In the genomic region with DNA sequence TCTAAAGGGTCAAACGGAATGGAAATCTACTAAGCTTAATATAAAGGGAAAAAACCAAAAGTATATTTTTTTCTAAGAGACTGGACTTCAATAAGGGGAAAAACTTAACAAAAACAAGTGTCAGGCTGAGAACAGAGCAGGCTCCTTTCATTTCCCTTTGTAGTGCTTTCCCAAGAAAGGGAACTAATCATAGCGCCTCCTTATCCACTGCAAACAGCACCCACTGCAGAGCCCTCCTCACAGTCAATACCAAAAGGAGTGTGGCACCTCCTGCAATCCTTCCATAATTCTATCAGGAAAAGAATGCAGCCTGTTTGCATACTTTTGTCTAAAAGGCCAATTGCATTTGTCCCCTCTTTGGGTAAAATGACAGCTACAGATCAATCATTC, we compare ENCODE assay signal across 10 mouse cellular contexts. TPM values are rescaled to one million over a fixed set of nuclear protein-coding genes. Genes with fewer than 3 reads are reported as not detected.
DNase-seq lines count a peak whose midpoint lies in the region; ATAC-seq and TF ChIP-seq lines count a peak whose summit lies in the region.
"Had no signal": no experiment of that assay in that cellular context is flagged by ENCODE, and none has a peak within 500 bp of the region (broad histone marks: within the 10 kb centered on the region; RNA-seq: fewer than 3 reads in every experiment).

No protein-coding gene starts in this region.

- H3K27ac ChIP-seq in kidney, embryonic 16.5 days (ENCODE audit: low read length), result peak overlapping the region; percentile 71; the same call in 1 of the 2 replicates
- no peak overlapping the region for H3K27ac ChIP-seq in stomach, postnatal 0 days (replicated peaks)
- H3K27ac ChIP-seq: embryonic facial prominence, embryonic 13.5 days had no signal

- intact Hi-C loops in heart, postnatal 25 days (cut with DNase I), result loop anchor here (10.0 kb wide), 1 partner anchor 232 kb away; no protein-coding TSS in a partner anchor
- intact Hi-C loops in left cerebral cortex, postnatal 4 days (cut with DNase I), result loop anchor here (5.0 to 10.0 kb wide), 4 partner anchors 358 to 1440 kb away; no protein-coding TSS in a partner anchor

- no peak for TF ChIP-seq EP300 in stomach, postnatal 0 days (optimal IDR thresholded peaks at IDR 0.05)

- TF ChIP-seq CTCF in stomach, postnatal 0 days (IDR thresholded peaks at IDR 0.05; ENCODE audit: low read depth), result no peak

- no peak for ATAC-seq in kidney, embryonic 16.5 days (ENCODE audit: low FRiP score, low TSS enrichment)
- no peak for ATAC-seq in stomach, postnatal 0 days (ENCODE audit: low FRiP score, low TSS enrichment)
- ATAC-seq: activated CD4-positive, CD25-positive, alpha-beta regulatory T cell, adult 4 months had no signal

- no peak overlapping the region for H3K4me3 ChIP-seq in kidney, embryonic 16.5 days (ENCODE audit: low read length)
- no peak overlapping the region for H3K4me3 ChIP-seq in stomach, postnatal 0 days (ENCODE audit: low read depth, low read length)
- H3K4me3 ChIP-seq: embryonic facial prominence, embryonic 13.5 days had no signal

- peak; percentile 18 for DNase-seq in heart, adult 11 months
- no peak for DNase-seq in heart, postnatal 25 days (ENCODE audit: low spot score)
- DNase-seq in right cerebral cortex, postnatal 4 days, result peak; percentile 6
- no peak for DNase-seq in right cerebral cortex, postnatal 25 days
- no peak for DNase-seq in stomach, postnatal 0 days (ENCODE audit: low spot score)
- no peak for DNase-seq in thymus, adult 18-20 months
- DNase-seq in left cerebral cortex, postnatal 4 days, result no peak

- no peaks in the 10 kb centered on the region for H3K27me3 ChIP-seq in kidney, embryonic 16.5 days (ENCODE audit: insufficient read depth, low read length)
- H3K27me3 ChIP-seq in stomach, postnatal 0 days (ENCODE audit: control insufficient read depth, insufficient read depth, low read length), result no peaks in the 10 kb centered on the region
- H3K27me3 ChIP-seq: embryonic facial prominence, embryonic 13.5 days had no signal

- H3K4me1 ChIP-seq in kidney, embryonic 16.5 days (ENCODE audit: insufficient read depth, low read length), result 0 out of 2 replicates have a peak, but pooled peaks cover 4% of the 10 kb centered on the region
- no peaks in the 10 kb centered on the region for H3K4me1 ChIP-seq in stomach, postnatal 0 days (replicated peaks; ENCODE audit: control insufficient read depth, insufficient read depth)

- H3K36me3 ChIP-seq in kidney, embryonic 16.5 days (ENCODE audit: insufficient read depth, low read length), result no peaks in the 10 kb centered on the region
- H3K36me3 ChIP-seq in stomach, postnatal 0 days (ENCODE audit: control insufficient read depth, insufficient read depth, low read length), result no peaks in the 10 kb centered on the region
- H3K36me3 ChIP-seq: embryonic facial prominence, embryonic 13.5 days had no signal

- 0 out of 2 replicates have a peak overlapping the region, but pooled peaks have one; percentile 10 for H3K4me2 ChIP-seq in kidney, embryonic 16.5 days (replicated peaks; ENCODE audit: low read depth, low read length)
- H3K4me2 ChIP-seq in stomach, postnatal 0 days (replicated peaks; ENCODE audit: low read depth), result peak overlapping the region; percentile 26; the same call in 1 of the 2 replicates
- H3K4me2 ChIP-seq: embryonic facial prominence, embryonic 13.5 days had no signal

- H3K9ac ChIP-seq in kidney, embryonic 16.5 days (replicated peaks; ENCODE audit: low read length), result no peak overlapping the region
- H3K9ac ChIP-seq in stomach, postnatal 0 days (ENCODE audit: low read length), result no peak overlapping the region
- H3K9ac ChIP-seq: embryonic facial prominence, embryonic 13.5 days had no signal

- WGBS in kidney, embryonic 16.5 days, result 19% methylated on average over 2 of the region's 2 CpGs
- 2% methylated on average over 2 of the region's 2 CpGs for WGBS in stomach, postnatal 0 days

- no peaks in the 10 kb centered on the region for H3K9me3 ChIP-seq in kidney, embryonic 16.5 days (ENCODE audit: low read length)
- H3K9me3 ChIP-seq in stomach, postnatal 0 days (ENCODE audit: control insufficient read depth, low read length), result no peaks in the 10 kb centered on the region
- H3K9me3 ChIP-seq: embryonic facial prominence, embryonic 13.5 days had no signal

RNA-seq across cellular contexts. Expression of gene Dph6, which starts 32.2 kb away (rescaled TPM):
- 1 to 10 TPM; 7.0 to 7.7 TPM for total RNA-seq in heart, postnatal 25 days (2021)
- polyA plus RNA-seq in kidney, embryonic 16.5 days (2015; fragmentation: Nextera tagmentation; extraction: Ambion mirVana), result 27.3 and 30.3 TPM in 2 replicates
- 13.4 and 14.0 TPM in 2 replicates for polyA plus RNA-seq in stomach, postnatal 0 days (2015; fragmentation: Nextera tagmentation; extraction: Ambion mirVana)
- total RNA-seq in left cerebral cortex, postnatal 4 days (2021), result 10 to 100 TPM; 13.4 to 14.0 TPM

Comparison
In these comparisons a context has a peak if more than half of its experiments do, and no peak if none do; other contexts are left out.
1. DNase-seq: peak in heart, adult 11 months (single experiment) and right cerebral cortex, postnatal 4 days (single experiment); none in heart, postnatal 25 days (single experiment), right cerebral cortex, postnatal 25 days (single experiment), stomach, postnatal 0 days (single experiment), thymus, adult 18-20 months (0 of 2) and left cerebral cortex, postnatal 4 days (single experiment).